Mouse (Mus musculus) neural tube, embryonic 11.5 days (tissue): ENCODE measurements around the gene Sirt3. TPM values are rescaled to one million over a fixed set of nuclear protein-coding genes. Genes with fewer than 3 reads are reported as not detected.
"Not testable (repeated sequence)": the region's sequence is repeated elsewhere in the genome, so short reads cannot be mapped to it uniquely, and the experiment has no call there.

Experiments used
- ATAC-seq: fragments of 200-750 bp; cut with Nextera tagmentation; 2 replicates; pipeline ENCODE4 v1.8.0; 2017; ENCODE audit warnings: moderate number of reproducible peaks, mild to moderate bottlenecking, moderate TSS enrichment, moderate library complexity; ENCODE audit not compliant: insufficient read depth, low FRiP score, low TSS enrichment
- DNase-seq: peaks from one replicate; pipeline ENCODE4 v3.0.0-alpha.2; 2015; ENCODE audit warnings: low spot score
- H3K27ac ChIP-seq: fragments of 300-500 bp; sonication (generic); 2 replicates; pipeline ENCODE4 v1.5.1; 2014; ENCODE audit warnings: low read depth, mild to moderate bottlenecking, low read length
- H3K27me3 ChIP-seq: fragments of 300-500 bp; sonication (generic); 2 replicates; pipeline ENCODE4 v1.6.1; 2014; ENCODE audit warnings: mild to moderate bottlenecking, low read length, mixed read lengths; ENCODE audit not compliant: control insufficient read depth, insufficient read depth
- H3K36me3 ChIP-seq: fragments of 300-500 bp; sonication (generic); 2 replicates; pipeline ENCODE4 v1.6.1; 2014; ENCODE audit warnings: mild to moderate bottlenecking, low read length, moderate library complexity, mixed read lengths; ENCODE audit not compliant: control insufficient read depth, insufficient read depth
- H3K4me1 ChIP-seq: fragments of 300-500 bp; sonication (generic); 2 replicates; pipeline ENCODE4 v1.6.1; 2014; ENCODE audit warnings: low read length, mixed read lengths; ENCODE audit not compliant: control insufficient read depth, insufficient read depth
- H3K4me2 ChIP-seq: fragments of 300-500 bp; sonication (generic); 2 replicates; pipeline ENCODE4 v1.6.1; 2014; ENCODE audit warnings: low read depth, mild to moderate bottlenecking, moderate library complexity
- H3K4me3 ChIP-seq: fragments of 300-500 bp; sonication (generic); 2 replicates; pipeline ENCODE4 v1.5.1; 2014; ENCODE audit warnings: low read depth, low read length
- H3K9ac ChIP-seq: fragments of 300-500 bp; sonication (generic); 2 replicates; pipeline ENCODE4 v1.6.1; 2014; ENCODE audit warnings: mild to moderate bottlenecking, low read length
- H3K9me3 ChIP-seq: fragments of 300-500 bp; sonication (generic); 2 replicates; pipeline ENCODE4 v1.6.1; 2016; ENCODE audit warnings: low read length; ENCODE audit not compliant: control insufficient read depth
- WGBS: fragments of 180-500 bp; shearing (Covaris S2); extraction: QIAGEN DNeasy Blood & Tissue Kit; methylation state at CpG from one replicate; pipeline ENCODE4 v1.1.7; 2014; 5-methylcytosine and 5-hydroxymethylcytosine counted together
- polyA plus RNA-seq: library from polyadenylated mRNA; unstranded; fragments of >200 nt; fragmentation: Nextera tagmentation; extraction: Ambion mirVana; gene quantifications from 2 replicates; pipeline ENCODE4 v1.2.1, GENCODE M21; 2014

Sirt3 gene
- polyA plus RNA-seq, 1 experiment from 2014 or later: 26.0 TPM

GRCm38 (mm10) chr7:140902036-140902875 is 20.1 kb upstream of the Sirt3 start:
- no peak overlapping the region for H3K4me3 ChIP-seq
- 82% methylated on average over 15 of the region's 15 CpGs for WGBS
- H3K9ac ChIP-seq: no peak overlapping the region

GRCm38 (mm10) chr7:140900220-140900619 is 18.1 kb upstream of the Sirt3 start, which contains the start of gene Cox8b:
Cox8b (minus strand) TSS chr7:140900446.
- no peak for DNase-seq
- no peaks in the 10 kb centered on the region for H3K27me3 ChIP-seq
- H3K4me2 ChIP-seq: no peak within 1 kb of the TSS
- no peaks in the 10 kb centered on the region for H3K9me3 ChIP-seq
- H3K4me3 ChIP-seq: no peak within 1 kb of the TSS
- no peaks in the 10 kb centered on the region for H3K4me1 ChIP-seq
- H3K9ac ChIP-seq: no peak within 1 kb of the TSS; the same call in 1 of the 2 replicates
- WGBS: 82% methylated on average over 10 of the region's 10 CpGs
- H3K27ac ChIP-seq: no peak within 1 kb of the TSS
- no peak for ATAC-seq
- peaks cover 6% of the 10 kb centered on the region for H3K36me3 ChIP-seq

More at GRCm38 (mm10) chr7:140902036-140902875, 20.1 kb upstream of the Sirt3 start:
- Histone ChIP-seq H3K27ac (no peak overlapping the region), H3K9me3 (no peaks in the 10 kb centered on the region), H3K4me2 (no peak overlapping the region), H3K4me1 (no peaks in the 10 kb centered on the region), H3K27me3 (no peaks in the 10 kb centered on the region), H3K36me3 (peaks cover 3% of the 10 kb centered on the region; the same call in 1 of the 2 replicates)
- ATAC-seq (no peak), DNase-seq (no peak)

- 85% methylated on average over 3 of the region's 3 CpGs for WGBS
- DNase-seq (no peak), ATAC-seq (no peak)
- Histone ChIP-seq H3K4me1 (no peaks in the 10 kb centered on the region), H3K9me3 (no peaks in the 10 kb centered on the region), H3K4me2 (no peak overlapping the region), H3K27ac (no peak overlapping the region), H3K4me3 (no peak overlapping the region), H3K36me3 (peaks cover 9% of the 10 kb centered on the region), H3K9ac (no peak overlapping the region), H3K27me3 (no peaks in the 10 kb centered on the region)
These were observed 17.0 kb upstream of the Sirt3 start for GRCm38 (mm10) chr7:140899121-140899520.

- ATAC-seq: no peak
- Histone ChIP-seq H3K36me3 (peaks cover 10% of the 10 kb centered on the region), H3K27me3 (no peaks in the 10 kb centered on the region)
These were observed 15.8 kb upstream of the Sirt3 start for GRCm38 (mm10) chr7:140897863-140898262.

GRCm38 (mm10) chr7:140894611-140895010 is 12.5 kb upstream of the Sirt3 start:
- H3K36me3 ChIP-seq: peaks cover 14% of the 10 kb centered on the region
- H3K27ac ChIP-seq: no peak overlapping the region
- H3K4me1 ChIP-seq: no peaks in the 10 kb centered on the region
- H3K9ac ChIP-seq: no peak overlapping the region
- WGBS: 89% methylated on average over 3 of the region's 3 CpGs
- H3K27me3 ChIP-seq: no peaks in the 10 kb centered on the region
- H3K4me3 ChIP-seq: no peak overlapping the region
- DNase-seq: no peak
- no peaks in the 10 kb centered on the region for H3K9me3 ChIP-seq
- H3K4me2 ChIP-seq: no peak overlapping the region
- ATAC-seq: no peak

More at GRCm38 (mm10) chr7:140897863-140898262, 15.8 kb upstream of the Sirt3 start:
- Histone ChIP-seq H3K4me2 (no peak overlapping the region), H3K9me3 (no peaks in the 10 kb centered on the region), H3K4me3 (no peak overlapping the region), H3K4me1 (no peaks in the 10 kb centered on the region), H3K9ac (no peak overlapping the region), H3K27ac (no peak overlapping the region)
- DNase-seq: no peak
- 90% methylated on average over 7 of the region's 7 CpGs for WGBS

- 92% methylated on average over 7 of the region's 7 CpGs for WGBS
- Histone ChIP-seq H3K27ac (no peak overlapping the region), H3K4me2 (no peak overlapping the region), H3K9me3 (no peaks in the 10 kb centered on the region), H3K36me3 (peaks cover 17% of the 10 kb centered on the region), H3K27me3 (no peaks in the 10 kb centered on the region), H3K4me1 (no peaks in the 10 kb centered on the region), H3K4me3 (no peak overlapping the region), H3K9ac (no peak overlapping the region)
- ATAC-seq (no peak), DNase-seq (no peak)
These were observed 11.9 kb upstream of the Sirt3 start for GRCm38 (mm10) chr7:140894031-140894430.

GRCm38 (mm10) chr7:140890636-140891035 is 8.5 kb upstream of the Sirt3 start:
- H3K27ac ChIP-seq, H3K9ac ChIP-seq, H3K9me3 ChIP-seq, H3K4me1 ChIP-seq, H3K4me2 ChIP-seq, H3K4me3 ChIP-seq, DNase-seq, H3K27me3 ChIP-seq, ATAC-seq: not testable (repeated sequence)
- 95% methylated on average over 16 of the region's 16 CpGs for WGBS
- H3K36me3 ChIP-seq: peaks cover 17% of the 10 kb centered on the region

- H3K9ac ChIP-seq: peak overlapping the region; percentile 58
- DNase-seq (no peak), ATAC-seq (peak; percentile 59)
- under 1% methylated on average over 12 of the region's 12 CpGs for WGBS
- H3K4me2 ChIP-seq: peak overlapping the region; percentile 71
- peak overlapping the region; percentile 70; the same call in 1 of the 2 replicates for H3K27ac ChIP-seq
- H3K27me3 ChIP-seq: no peaks in the 10 kb centered on the region
- 0 out of 2 replicates have a peak, but pooled peaks cover 5% of the 10 kb centered on the region for H3K4me1 ChIP-seq
- H3K9me3 ChIP-seq: no peaks in the 10 kb centered on the region
- peak overlapping the region; percentile 66 for H3K4me3 ChIP-seq
- peaks cover 3% of the 10 kb centered on the region for H3K36me3 ChIP-seq
These were observed 327 bp upstream of the Sirt3 start for GRCm38 (mm10) chr7:140882469-140882803.
